20 mouse cellular contexts compared by ENCODE assay signal in the genomic region with DNA sequence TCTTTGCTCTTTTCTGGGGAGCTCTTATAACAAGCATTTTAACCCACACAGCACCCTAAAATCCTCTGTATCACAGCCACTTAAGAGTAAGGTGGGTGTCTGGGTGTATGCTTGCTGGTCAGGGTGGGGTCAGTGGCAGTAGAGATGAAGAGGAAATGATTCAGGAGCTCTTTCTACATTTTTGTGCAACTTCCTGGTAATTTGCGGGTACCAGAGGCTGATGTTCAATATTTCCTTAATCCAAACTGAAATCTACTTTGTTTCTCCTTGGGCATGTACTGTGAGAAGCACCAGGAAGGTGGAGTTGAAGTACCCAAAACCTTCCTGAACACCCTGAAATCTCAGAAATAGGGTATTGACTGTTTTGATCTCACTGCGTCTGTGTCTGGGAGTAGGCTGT. TPM values are rescaled to one million over a fixed set of nuclear protein-coding genes. Genes with fewer than 3 reads are reported as not detected.
DNase-seq lines count a peak whose midpoint lies in the region; ATAC-seq and TF ChIP-seq lines count a peak whose summit lies in the region.
"Had no signal": no experiment of that assay in that cellular context is flagged by ENCODE, and none has a peak within 500 bp of the region (broad histone marks: within the 10 kb centered on the region; RNA-seq: fewer than 3 reads in every experiment).

No protein-coding gene starts in this region.

- no peak for TF ChIP-seq POLR2A in heart, adult 2 months (IDR thresholded peaks at IDR 0.05; ENCODE audit: insufficient read depth, low read depth, low read length)

- peaks cover 8% of the 10 kb centered on the region for H3K36me3 ChIP-seq in heart, adult 2 months (ENCODE audit: control insufficient read depth, insufficient read depth, low read length)
- H3K36me3 ChIP-seq in liver, embryonic 15.5 days (replicated peaks): no peaks in the 10 kb centered on the region
- no peaks in the 10 kb centered on the region for H3K36me3 ChIP-seq in liver, embryonic 11.5 days (ENCODE audit: control insufficient read depth, insufficient read depth, low read length)
- peaks cover 6% of the 10 kb centered on the region; the same call in 1 of the 2 replicates for H3K36me3 ChIP-seq in E14TG2a.4 (ENCODE audit: insufficient read depth, low read length)
- no peaks in the 10 kb centered on the region for H3K36me3 ChIP-seq in forebrain, embryonic 14.5 days (ENCODE audit: control insufficient read depth, insufficient read depth, low read length)
- H3K36me3 ChIP-seq: liver, embryonic 13.5 days; midbrain, embryonic 15.5 days; neural tube, embryonic 13.5 days had no signal

- peak overlapping the region; percentile 90 for H3K27ac ChIP-seq in heart, adult 2 months
- 0 out of 2 replicates have a peak overlapping the region, but pooled peaks have one; percentile 2 for H3K27ac ChIP-seq in liver, embryonic 15.5 days (replicated peaks)
- H3K27ac ChIP-seq in liver, embryonic 11.5 days (ENCODE audit: low read depth, low read length): no peak overlapping the region
- H3K27ac ChIP-seq in forebrain, embryonic 14.5 days (ENCODE audit: low read depth, low read length): no peak overlapping the region
- H3K27ac ChIP-seq: forebrain, embryonic 13.5 days; liver, embryonic 13.5 days; midbrain, embryonic 15.5 days; neural tube, embryonic 13.5 days had no signal

- no peaks in the 10 kb centered on the region for H3K79me2 ChIP-seq in heart, adult 2 months (replicated peaks; ENCODE audit: control insufficient read depth, insufficient read depth, low read length)

- H3K4me1 ChIP-seq in heart, adult 2 months (ENCODE audit: control insufficient read depth, insufficient read depth, low read length): peaks cover 40% of the 10 kb centered on the region
- peaks cover 31% of the 10 kb centered on the region for H3K4me1 ChIP-seq in liver, embryonic 15.5 days (replicated peaks)
- no peaks in the 10 kb centered on the region; the same call in 1 of the 2 replicates for H3K4me1 ChIP-seq in liver, embryonic 11.5 days (replicated peaks; ENCODE audit: control insufficient read depth, insufficient read depth, low read length)
- peaks cover 78% of the 10 kb centered on the region for H3K4me1 ChIP-seq in E14TG2a.4 (replicated peaks; ENCODE audit: low read depth, low read length)
- 0 out of 2 replicates have a peak, but pooled peaks cover 5% of the 10 kb centered on the region for H3K4me1 ChIP-seq in forebrain, embryonic 14.5 days (ENCODE audit: control insufficient read depth, insufficient read depth, low read length)
- H3K4me1 ChIP-seq: midbrain, embryonic 15.5 days had no signal

- H3K27me3 ChIP-seq in heart, adult 2 months (ENCODE audit: control insufficient read depth, insufficient read depth, low read length): no peaks in the 10 kb centered on the region
- no peaks in the 10 kb centered on the region for H3K27me3 ChIP-seq in liver, embryonic 15.5 days
- no peaks in the 10 kb centered on the region for H3K27me3 ChIP-seq in liver, embryonic 11.5 days (replicated peaks; ENCODE audit: control insufficient read depth, insufficient read depth, low read length)
- no peaks in the 10 kb centered on the region for H3K27me3 ChIP-seq in E14TG2a.4 (ENCODE audit: insufficient read depth, low read length)
- no peaks in the 10 kb centered on the region for H3K27me3 ChIP-seq in forebrain, embryonic 14.5 days (replicated peaks; ENCODE audit: control insufficient read depth, insufficient read depth, low read length)
- H3K27me3 ChIP-seq: forebrain, embryonic 13.5 days; liver, embryonic 13.5 days; midbrain, embryonic 15.5 days; neural tube, embryonic 13.5 days had no signal

- WGBS in heart, adult 2 months: 42% methylated on average over 2 of the region's 2 CpGs
- WGBS in liver, embryonic 15.5 days (ENCODE audit: insufficient replicate concordance): 45% methylated on average over 2 of the region's 2 CpGs
- 72% methylated on average over 2 of the region's 2 CpGs for WGBS in liver, embryonic 11.5 days
- WGBS in forebrain, embryonic 14.5 days: 85% methylated on average over 2 of the region's 2 CpGs

- no peaks in the 10 kb centered on the region for H3K9me3 ChIP-seq in liver, embryonic 15.5 days (replicated peaks)
- H3K9me3 ChIP-seq in liver, embryonic 11.5 days (ENCODE audit: control insufficient read depth, low read length): no peaks in the 10 kb centered on the region
- peaks cover 12% of the 10 kb centered on the region; the same call in 1 of the 2 replicates for H3K9me3 ChIP-seq in E14TG2a.4 (ENCODE audit: low read length)
- no peaks in the 10 kb centered on the region for H3K9me3 ChIP-seq in forebrain, embryonic 14.5 days (replicated peaks; ENCODE audit: control insufficient read depth, low read length)
- H3K9me3 ChIP-seq: forebrain, embryonic 13.5 days; liver, embryonic 13.5 days; midbrain, embryonic 15.5 days; neural tube, embryonic 13.5 days had no signal

- TF ChIP-seq CTCF in heart, adult 2 months (IDR thresholded peaks at IDR 0.05): no peak
- no peak for TF ChIP-seq CTCF in E14TG2a.4 (conservative IDR thresholded peaks at IDR 0.05; ENCODE audit: low read length)

- intact Hi-C loops in heart, adult 2 months (cut with DNase I): no loop called here

- no peak for TF ChIP-seq EP300 in heart, adult 2 months (IDR thresholded peaks at IDR 0.05; ENCODE audit: insufficient read depth, low read depth, low read length)

- H3K4me2 ChIP-seq in liver, embryonic 15.5 days: no peak overlapping the region
- no peak overlapping the region for H3K4me2 ChIP-seq in liver, embryonic 11.5 days
- H3K4me2 ChIP-seq in forebrain, embryonic 14.5 days (ENCODE audit: low read length): no peak overlapping the region
- H3K4me2 ChIP-seq: forebrain, embryonic 13.5 days; liver, embryonic 13.5 days; midbrain, embryonic 15.5 days; neural tube, embryonic 13.5 days had no signal

- DNase-seq in heart, adult 2 months: no peak
- DNase-seq in heart, adult 8-10 months (ENCODE audit: low spot score): no peak
- DNase-seq in liver, embryonic 11.5 days (ENCODE audit: low spot score): no peak
- no peak for DNase-seq in forebrain, embryonic 14.5 days (ENCODE audit: low spot score)
- DNase-seq in testis, postnatal 14 days (ENCODE audit: low spot score): no peak
- DNase-seq: cerebellum, adult 9-10 months; gastrocnemius, postnatal 14 days; liver, embryonic 13.5 days had no signal

- H3K4me3 ChIP-seq in heart, adult 2 months: peak overlapping the region; percentile 3; the same call in 1 of the 2 replicates
- H3K4me3 ChIP-seq in liver, embryonic 15.5 days (replicated peaks): no peak overlapping the region
- H3K4me3 ChIP-seq in liver, embryonic 11.5 days (ENCODE audit: low read depth, low read length): no peak overlapping the region
- peak overlapping the region; percentile 35 for H3K4me3 ChIP-seq in E14TG2a.4 (replicated peaks; ENCODE audit: low read length)
- no peak overlapping the region for H3K4me3 ChIP-seq in forebrain, embryonic 14.5 days (ENCODE audit: low read depth, low read length)
- H3K4me3 ChIP-seq: forebrain, embryonic 13.5 days; liver, embryonic 13.5 days; midbrain, embryonic 15.5 days; neural tube, embryonic 13.5 days had no signal

- no peak overlapping the region for H3K9ac ChIP-seq in heart, adult 2 months (ENCODE audit: low read depth, low read length)
- H3K9ac ChIP-seq in liver, embryonic 15.5 days: no peak overlapping the region
- H3K9ac ChIP-seq in liver, embryonic 11.5 days (ENCODE audit: low read depth, low read length): no peak overlapping the region
- H3K9ac ChIP-seq in forebrain, embryonic 14.5 days (ENCODE audit: low read length): no peak overlapping the region
- H3K9ac ChIP-seq: forebrain, embryonic 13.5 days; liver, embryonic 13.5 days; midbrain, embryonic 15.5 days; neural tube, embryonic 13.5 days had no signal

- no peak for ATAC-seq in liver, embryonic 15.5 days (ENCODE audit: insufficient read depth)
- no peak for ATAC-seq in liver, embryonic 11.5 days (replicated peaks; ENCODE audit: low FRiP score)
- ATAC-seq in megakaryocyte progenitor cell, adult 5-6 weeks (replicated peaks; ENCODE audit: poor library complexity): peak; percentile 41
- no peak for ATAC-seq in forebrain, embryonic 14.5 days
- ATAC-seq: forebrain, embryonic 13.5 days; midbrain, embryonic 15.5 days had no signal

RNA-seq across cellular contexts. Expression of gene Cxcl17, which starts 24.0 kb away (rescaled TPM):
- not detected for total RNA-seq in heart, adult 2 months (2021)
- polyA plus RNA-seq in heart, adult 2 months (2012; rRNA removed): 8.1 TPM in 1 of 2 replicates, not detected in the other
- not detected for total RNA-seq in heart, adult 8-10 months (2022)
- not detected in 2 replicates for polyA plus RNA-seq in liver, embryonic 15.5 days (2015; fragmentation: Nextera tagmentation; extraction: Ambion mirVana)
- 0.38 TPM in 1 of 2 replicates, not detected in the other for polyA plus RNA-seq in liver, embryonic 11.5 days (2014; fragmentation: Nextera tagmentation; extraction: Ambion mirVana)
- total RNA-seq in megakaryocyte progenitor cell, adult 5-6 weeks (2015): not detected in 2 replicates
- total RNA-seq in megakaryocyte progenitor cell, adult 5-6 weeks (2017): not detected in 2 replicates
- polyA plus RNA-seq in forebrain, embryonic 14.5 days (2014; fragmentation: Nextera tagmentation; extraction: Ambion mirVana): not detected in 2 replicates
- total RNA-seq: gastrocnemius, postnatal 14 days; hematopoietic stem cell, adult 5-6 weeks; layer of hippocampus, adult 18-20 months; left cerebral cortex, postnatal 10 days had no signal
- polyA plus RNA-seq: C2C12; embryonic facial prominence, embryonic 11.5 days; intestine, embryonic 14.5 days; liver, embryonic 13.5 days had no signal

RNA-seq across cellular contexts. Expression of gene Lipe, which starts 38.2 kb away (rescaled TPM):
- 10 to 100 TPM; 42.7 to 44.1 TPM for total RNA-seq in heart, adult 2 months (2021)
- polyA plus RNA-seq in heart, adult 2 months (2012; rRNA removed): 63.0 and 97.8 TPM in 2 replicates
- total RNA-seq in heart, adult 8-10 months (2022): 10 to 100 TPM; 34.3 to 45.6 (median 40.1) TPM
- 3.4 and 3.8 TPM in 2 replicates for polyA plus RNA-seq in liver, embryonic 15.5 days (2015; fragmentation: Nextera tagmentation; extraction: Ambion mirVana)
- 2.3 and 2.5 TPM in 2 replicates for polyA plus RNA-seq in liver, embryonic 11.5 days (2014; fragmentation: Nextera tagmentation; extraction: Ambion mirVana)
- 8.3 and 9.8 TPM in 2 replicates for total RNA-seq in megakaryocyte progenitor cell, adult 5-6 weeks (2015)
- 7.2 and 7.4 TPM in 2 replicates for total RNA-seq in megakaryocyte progenitor cell, adult 5-6 weeks (2017)
- 5.3 and 8.3 TPM in 2 replicates for polyA plus RNA-seq in forebrain, embryonic 14.5 days (2014; fragmentation: Nextera tagmentation; extraction: Ambion mirVana)

RNA-seq across cellular contexts. Expression of gene Ceacam1, which starts 40.7 kb away (rescaled TPM):
- total RNA-seq in heart, adult 2 months (2021): 10 to 100 TPM; 13.5 to 14.6 TPM
- 9.8 and 17.3 TPM in 2 replicates for polyA plus RNA-seq in heart, adult 2 months (2012; rRNA removed)
- 10 to 100 TPM; 10.7 to 13.9 (median 12.5) TPM for total RNA-seq in heart, adult 8-10 months (2022)
- 11.1 and 13.0 TPM in 2 replicates for polyA plus RNA-seq in liver, embryonic 15.5 days (2015; fragmentation: Nextera tagmentation; extraction: Ambion mirVana)
- polyA plus RNA-seq in liver, embryonic 11.5 days (2014; fragmentation: Nextera tagmentation; extraction: Ambion mirVana): 2.3 and 3.6 TPM in 2 replicates
- total RNA-seq in megakaryocyte progenitor cell, adult 5-6 weeks (2015): 62.9 and 87.1 TPM in 2 replicates
- total RNA-seq in megakaryocyte progenitor cell, adult 5-6 weeks (2017): 21.0 and 23.6 TPM in 2 replicates
- polyA plus RNA-seq in forebrain, embryonic 14.5 days (2014; fragmentation: Nextera tagmentation; extraction: Ambion mirVana): 0.95 and 0.99 TPM in 2 replicates

Comparison
In these comparisons a context has a peak if more than half of its experiments do, and no peak if none do; other contexts are left out.
1. H3K27ac ChIP-seq: peak in heart, adult 2 months (single experiment) and liver, embryonic 15.5 days (single experiment); none in liver, embryonic 11.5 days (single experiment) and forebrain, embryonic 14.5 days (single experiment).
2. H3K4me3 ChIP-seq: peak in heart, adult 2 months (single experiment) and E14TG2a.4 (single experiment); none in liver, embryonic 15.5 days (single experiment), liver, embryonic 11.5 days (single experiment) and forebrain, embryonic 14.5 days (single experiment).